Mouse (Mus musculus) monocyte, adult 5-6 weeks (primary cell): ENCODE data around the gene Prcp. TPM values are rescaled to one million over a fixed set of nuclear protein-coding genes. Genes with fewer than 3 reads are reported as not detected.
"Not testable (repeated sequence)": the region's sequence is repeated elsewhere in the genome, so short reads cannot be mapped to it uniquely, and the experiment has no call there.

Experiments
- ATAC-seq: fragments of 153-309, 156-312 bp; replicated peaks from 2 replicates; pipeline ENCODE4 v1.8.0; 2017; ENCODE audit warnings: mild to moderate bottlenecking; ENCODE audit not compliant: low TSS enrichment, insufficient number of reproducible peaks, severe bottlenecking, poor library complexity, low FRiP score
- total RNA-seq: library from RNA; stranded (forward); fragments of 200-1000, 200-491, 200-594 nt; gene quantifications from 3 replicates; pipeline ENCODE4 v1.2.3, GENCODE M21; 2017

Prcp gene
- total RNA-seq, 1 experiment from 2014 or later = 48.1 TPM

GRCm38 (mm10) chr7:92959758-92960157 lies 85.5 kb downstream of the Prcp start:
- ATAC-seq = no peak

- ATAC-seq = no peak
Measured at GRCm38 (mm10) chr7:92961876-92962275, 87.6 kb downstream of the Prcp start.

GRCm38 (mm10) chr7:92964754-92965501 lies 90.7 kb downstream of the Prcp start:
- peak; percentile 66; the same call in 1 of the 2 replicates for ATAC-seq

DNA sequence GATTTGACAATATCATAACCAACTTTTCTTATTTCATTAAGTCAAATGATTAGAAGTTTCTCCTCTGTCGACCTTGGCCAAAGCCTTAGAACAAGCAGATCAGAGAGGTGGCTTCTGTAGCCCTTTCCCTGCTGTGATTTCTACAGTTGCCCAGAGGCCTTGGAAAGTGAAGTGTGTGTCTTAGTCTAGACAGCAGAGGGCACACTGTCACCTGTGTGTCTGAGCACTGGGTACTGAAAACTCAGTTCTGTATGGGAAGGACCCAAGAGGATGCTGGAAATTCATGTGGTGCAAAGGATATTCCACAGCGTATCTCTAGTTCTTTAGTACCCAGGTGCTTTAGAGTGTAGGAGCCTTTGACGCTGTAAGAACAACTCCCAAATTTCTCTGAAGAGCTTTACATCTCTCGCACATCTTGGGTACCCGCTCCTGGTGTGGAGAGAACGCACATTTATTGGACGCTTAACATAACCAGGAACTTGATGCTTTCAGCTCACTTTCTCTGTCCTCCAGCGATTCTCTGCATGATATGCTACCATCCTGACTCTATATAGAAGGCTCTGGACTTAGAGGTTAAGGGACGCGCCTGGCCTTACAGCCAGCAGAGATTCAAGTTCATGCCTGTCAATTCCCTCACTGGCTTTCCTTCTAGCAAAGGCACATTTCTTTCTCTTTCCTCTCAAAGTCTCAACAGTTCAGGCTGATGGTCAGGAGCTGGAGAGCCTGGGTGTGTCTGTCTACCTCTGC lies 93.3 kb downstream of the Prcp start:
- no peak for ATAC-seq

DNA sequence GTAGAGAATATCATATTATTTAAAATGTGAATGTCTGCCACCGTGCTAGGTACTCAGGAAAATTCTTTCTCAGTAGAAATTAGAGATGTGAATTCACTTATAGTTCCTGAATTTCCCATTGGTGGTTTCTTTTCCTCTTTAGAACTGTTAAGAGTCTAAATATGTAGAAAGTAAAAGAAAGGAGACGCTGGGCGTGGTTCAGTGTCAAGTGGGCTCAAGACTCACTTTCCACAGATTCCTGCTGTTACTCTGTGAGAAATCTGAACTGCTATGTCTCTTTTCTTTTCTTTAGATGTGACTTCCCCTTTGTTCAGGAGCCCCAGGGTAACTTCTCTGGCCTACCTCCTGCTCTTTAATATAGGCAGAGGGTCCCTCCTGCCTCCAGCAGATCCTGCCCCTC lies 103.2 kb downstream of the Prcp start:
- ATAC-seq = no peak

DNA sequence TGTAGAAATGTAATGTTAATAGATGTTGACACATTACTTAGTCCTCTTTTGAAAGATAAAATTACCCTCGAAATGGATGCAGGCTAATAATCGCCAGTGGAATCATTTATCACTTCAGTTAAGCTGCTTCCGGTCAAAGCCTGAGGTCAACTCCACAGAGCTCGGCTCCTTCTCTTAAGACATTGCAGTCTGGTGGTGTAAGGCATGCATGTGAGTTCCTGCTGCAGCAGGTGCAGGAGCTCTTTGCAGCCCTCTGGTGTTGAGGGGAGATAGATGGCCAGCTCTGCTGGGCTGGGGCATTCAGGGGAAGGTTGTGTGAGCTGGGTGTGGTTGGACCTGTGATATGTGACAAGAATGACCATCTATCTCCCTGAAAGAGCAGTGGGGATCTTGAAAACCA lies 104.0 kb downstream of the Prcp start:
- 0 out of 2 replicates have a peak, but pooled peaks have one; percentile 51 for ATAC-seq

- ATAC-seq = not testable (repeated sequence)
Measured at GRCm38 (mm10) chr7:92978720-92979119, 104.5 kb downstream of the Prcp start.

- ATAC-seq = peak; percentile 73
Measured at GRCm38 (mm10) chr7:92980741-92981140, 106.5 kb downstream of the Prcp start.

DNA sequence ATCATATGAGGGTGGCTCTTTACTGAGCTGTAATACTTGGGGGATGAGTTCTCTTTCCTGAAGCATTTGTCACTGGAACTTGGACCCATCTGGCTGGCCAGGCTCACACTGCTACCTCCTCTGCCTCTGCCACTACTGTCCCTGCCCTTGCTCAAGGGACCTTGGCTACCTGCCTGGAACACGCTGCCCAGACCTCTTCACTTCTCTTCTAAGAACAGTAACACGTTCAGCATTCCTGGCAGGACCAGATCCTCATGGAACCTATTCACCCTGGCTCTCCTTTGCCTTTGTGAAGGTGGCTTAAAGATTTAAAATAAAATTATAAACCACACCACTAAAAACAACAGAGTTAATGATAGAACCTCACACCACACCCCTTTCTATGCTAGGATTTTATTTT lies 107.6 kb downstream of the Prcp start:
- no peak for ATAC-seq

Other genes starting within 250 kb of the Prcp start
- not detected in 3 replicates for gene Ankrd42, start 237.3 kb upstream of the Prcp start, total RNA-seq
- 176 to 189 TPM (median 178 TPM) in 3 replicates for gene Pcf11, start 204.5 kb upstream of the Prcp start, total RNA-seq
- gene Rab30, start 132.9 kb upstream of the Prcp start, total RNA-seq = 4.2 to 8.3 TPM (median 8.1 TPM) in 3 replicates
- gene Ddias, start 223 bp upstream of the Prcp start, total RNA-seq = 1.2 to 3.6 TPM (median 2.6 TPM) in 3 replicates
- not detected in 3 replicates for gene Fam181b, start 205.4 kb downstream of the Prcp start, total RNA-seq